Mouse (Mus musculus): Measurements from ENCODE around the gene 9830107B12Rik.

GRCm38 (mm10) chr17:48107862-48108261 lies 38.2 kb downstream of the 9830107B12Rik start:
- TF ChIP-seq CTCF (conservative IDR thresholded peaks at IDR 0.05; ENCODE audit: insufficient read depth, insufficient read length, low read depth, low read length) (no peak), POLR2A (IDR thresholded peaks at IDR 0.05; ENCODE audit: low read depth, low read length) (no peak)

Measured in kidney, adult 2 months (tissue).